Mouse (Mus musculus) right cerebral cortex, postnatal 10 days (tissue): ENCODE measurements around the gene Olfr923.
"Not testable (repeated sequence)": the region's sequence is repeated elsewhere in the genome, so short reads cannot be mapped to it uniquely, and the experiment has no call there.

ENCODE experiments used
- DNase-seq, 2 experiments: peaks; one replicate each; pipeline ENCODE4 v3.0.0; 2021; ENCODE audit warnings: low spot score in 2 of 2

The Olfr923 gene

DNA sequence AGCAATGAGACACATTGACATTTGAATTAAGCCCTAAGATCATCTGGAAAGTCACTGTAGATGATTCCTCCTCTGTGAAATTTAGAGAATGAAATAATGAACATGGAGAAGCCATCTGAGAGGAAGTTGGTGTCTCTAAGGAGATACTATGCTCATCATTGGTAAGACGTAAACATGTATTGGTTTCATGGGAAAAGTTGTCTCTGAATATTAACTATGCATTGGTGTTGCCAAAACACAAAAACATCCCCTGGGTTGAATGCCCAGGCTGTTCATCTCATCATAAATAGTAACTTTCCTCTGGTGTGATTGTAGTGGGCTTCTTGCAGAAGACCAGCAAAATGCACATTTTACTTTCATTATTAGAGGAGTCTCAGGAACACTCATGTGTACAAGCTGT lies at the start of gene Olfr923:
TSS of gene Olfr923 (plus strand) at position 301 of the 400 bp plus-strand sequence.
- DNase-seq = no peak

DNA sequence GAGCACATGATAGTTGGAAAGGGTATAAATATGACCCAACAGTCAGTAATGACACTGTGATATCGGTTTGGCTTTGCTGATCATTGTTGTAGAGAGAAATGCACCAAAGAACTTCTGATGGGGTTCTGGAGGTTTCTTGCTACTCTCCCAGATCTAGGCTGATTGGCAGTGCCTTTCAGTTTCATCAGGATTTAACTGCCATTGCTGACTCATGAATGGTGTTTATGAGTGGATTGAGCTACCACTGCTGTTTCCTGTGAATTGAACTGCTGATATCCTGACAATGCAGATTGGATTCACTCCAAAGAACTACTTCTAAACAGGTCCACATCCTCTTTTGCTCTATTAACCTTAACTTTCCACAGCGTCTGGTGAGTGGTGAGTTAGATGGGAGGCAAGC lies 33.7 kb upstream of the Olfr923 start:
- DNase-seq = no peak

GRCm38 (mm10) chr9:38805696-38806095 lies 20.6 kb upstream of the Olfr923 start:
- DNase-seq = peak; percentile 30 to 36

DNA sequence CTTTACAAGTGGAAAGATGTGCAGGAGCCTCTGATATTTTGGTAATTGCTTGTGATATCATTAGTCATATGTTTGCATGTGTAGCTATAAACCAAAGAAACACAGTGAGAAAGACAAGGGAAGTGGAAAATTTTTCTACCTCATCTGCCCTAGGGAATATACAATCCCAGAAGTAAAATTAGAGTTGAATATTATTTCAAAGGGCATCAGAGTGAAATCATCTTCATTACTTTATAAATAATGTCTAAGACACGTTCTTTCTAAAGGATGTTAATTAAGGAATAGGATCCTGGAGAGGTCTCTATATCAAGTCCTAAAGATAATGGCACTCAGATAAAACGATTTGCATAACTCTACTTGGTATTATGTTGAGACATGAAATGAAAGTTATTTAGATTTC lies 12.0 kb upstream of the Olfr923 start, which contains the start of gene Olfr922:
TSS of gene Olfr922 (plus strand) at position 301 of the 400 bp plus-strand sequence.
- no peak for DNase-seq

GRCm38 (mm10) chr9:38815458-38815986 lies 10.8 kb upstream of the Olfr923 start:
- DNase-seq = no peak

- DNase-seq = no peak
These were observed 6.7 kb downstream of the Olfr923 start for GRCm38 (mm10) chr9:38833027-38833426.

DNA sequence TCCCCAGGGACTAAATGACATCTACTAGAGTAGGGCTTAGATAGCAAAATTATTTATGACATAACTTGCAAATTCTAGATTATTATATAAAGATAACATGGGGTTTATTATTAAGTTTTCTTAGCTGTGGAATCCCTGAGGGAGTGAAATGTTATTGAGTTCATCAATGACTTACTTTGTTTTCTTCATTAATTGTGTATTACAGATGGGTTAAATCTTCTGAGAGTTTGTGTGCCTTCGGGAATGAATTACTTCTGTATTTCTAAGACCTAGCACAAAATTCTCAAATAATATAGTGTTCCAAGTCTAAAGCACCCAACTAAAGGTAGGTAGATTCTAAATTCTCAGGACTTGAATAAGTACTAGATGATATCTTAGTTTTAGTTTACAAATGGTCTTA lies 17.8 kb downstream of the Olfr923 start, which contains the start of gene Olfr924:
TSS of gene Olfr924 (plus strand) at position 301 of the 400 bp plus-strand sequence.
- no peak for DNase-seq

DNA sequence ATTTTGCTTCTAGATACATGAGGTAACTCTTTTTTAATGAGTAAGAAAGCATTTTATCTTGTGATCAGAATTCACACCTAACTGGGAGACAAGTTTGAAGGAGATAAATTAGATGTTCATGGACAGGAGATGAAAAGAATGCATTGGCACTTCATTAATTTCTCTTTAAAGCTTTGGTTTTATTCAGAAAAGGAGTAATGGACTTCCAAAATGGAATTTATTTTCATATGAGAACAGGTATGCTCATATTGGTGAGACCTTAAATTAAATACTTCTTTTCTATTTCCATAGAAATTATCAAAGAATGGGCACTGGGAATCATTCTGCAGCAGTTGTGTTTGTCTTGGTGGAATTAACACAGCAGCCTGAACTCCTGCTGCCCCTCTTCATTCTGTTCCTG lies 28.4 kb downstream of the Olfr923 start, which contains the start of gene Olfr26:
TSS of gene Olfr26 (plus strand) at position 301 of the 400 bp plus-strand sequence.
- no peak for DNase-seq

- DNase-seq = not testable (repeated sequence)
These were observed 48.5 kb downstream of the Olfr923 start for GRCm38 (mm10) chr9:38874880-38875279.

DNA sequence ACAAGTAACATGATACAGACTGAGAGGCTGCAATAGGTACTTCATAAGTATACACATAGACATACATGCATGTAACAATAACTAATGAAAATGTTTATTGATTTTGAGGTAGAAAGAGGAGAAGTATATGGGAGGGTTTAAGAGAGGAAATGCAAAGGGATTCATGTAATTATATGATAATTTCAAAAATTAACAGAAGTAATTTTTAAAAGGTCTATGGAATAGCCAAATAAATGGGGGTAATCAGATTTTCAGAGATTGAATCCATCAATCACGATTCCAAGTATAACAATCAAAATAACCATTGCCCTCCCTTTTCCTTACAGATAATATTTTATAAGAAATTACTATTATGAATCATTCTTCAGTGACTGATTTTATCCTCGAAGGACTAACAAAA lies 50.5 kb downstream of the Olfr923 start, which contains the start of gene Olfr926:
TSS of gene Olfr926 (plus strand) at position 301 of the 400 bp plus-strand sequence.
- DNase-seq = no peak
